In the genomic region with DNA sequence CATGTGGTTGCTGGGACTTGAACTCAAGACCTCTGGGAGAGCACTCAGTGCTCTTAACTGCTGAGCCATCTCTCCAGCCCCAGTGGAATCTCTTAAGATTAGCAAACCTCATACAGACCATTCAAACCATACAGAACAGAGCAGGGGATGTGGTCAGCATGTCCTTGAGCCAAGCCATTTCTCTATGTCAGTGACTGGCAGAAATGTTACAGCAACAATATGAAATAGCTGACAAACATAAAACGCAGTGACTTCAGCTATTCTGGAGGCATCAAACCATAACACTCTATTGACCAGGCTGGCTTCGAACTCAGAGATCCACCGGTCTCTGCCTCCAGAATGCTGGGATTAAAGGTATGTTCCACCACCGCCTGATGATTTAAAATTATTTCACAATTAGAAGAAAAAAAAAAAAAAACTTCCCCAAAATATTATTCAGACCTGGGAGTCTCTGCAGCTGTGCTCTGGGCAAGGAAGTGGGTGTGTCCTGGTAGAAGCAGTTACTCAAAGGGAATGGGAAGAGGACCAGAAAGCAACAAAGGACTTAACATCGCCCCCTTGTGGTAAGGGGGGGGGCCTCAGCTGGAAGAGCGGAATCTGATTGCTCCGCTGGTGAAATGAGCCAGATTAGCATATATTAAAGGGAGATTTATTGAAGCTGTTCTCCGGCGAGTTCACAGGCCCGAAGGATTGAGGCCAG, we compare ENCODE assay signal across 1 mouse cellular context.
TF ChIP-seq lines count a peak whose summit lies in the region.

No protein-coding gene starts in this region.

TF ChIP-seq in CH12.LX, 34 proteins besides CTCF, POLR2A, EP300 and RAD21:
- TF ChIP-seq ZNF384 (IDR thresholded peaks at IDR 0.05; ENCODE audit: low read depth, low read length) (0 out of 2 replicates have a peak, but pooled peaks have one; percentile 32), KAT2A (IDR thresholded peaks at IDR 0.05; ENCODE audit: insufficient replicate concordance, low read length) (no peak), CHD1 (IDR thresholded peaks at IDR 0.05; ENCODE audit: low read depth, low read length) (no peak), JUN (IDR thresholded peaks at IDR 0.05; ENCODE audit: insufficient read depth, low read depth, low read length) (no peak), SMC3 (IDR thresholded peaks at IDR 0.05; ENCODE audit: low read depth, low read length) (peak; percentile 49), HCFC1 (IDR thresholded peaks at IDR 0.05; ENCODE audit: low read depth, low read length) (no peak), USF1 (IDR thresholded peaks at IDR 0.05; ENCODE audit: low read depth, low read length) (no peak), ZC3H11A (IDR thresholded peaks at IDR 0.05; ENCODE audit: low read depth, low read length) (no peak)
